Mouse (Mus musculus) small intestine, adult 2 months (tissue): ENCODE measurements at regions not wholly inside any gene's neighbourhood (a gene's known extent, or its start where the extent isn't known, plus 50 kb on each side); places are given as distances from the start of the nearest gene placed in this dataset.

Experiments
- CTCF ChIP-seq: fragments of 200-500 bp; IDR thresholded peaks from 2 replicates; pipeline ENCODE4 v1.5.1; 2012; ENCODE audit warnings: low read depth, mild to moderate bottlenecking, control low read depth, inconsistent platforms, low read length, moderate library complexity, mixed read lengths; ENCODE audit not compliant: insufficient replicate concordance, insufficient read length; ENCODE audit errors: extremely low read depth
- POLR2A ChIP-seq: fragments of 200-500 bp; IDR thresholded peaks from 2 replicates; pipeline ENCODE4 v1.6.1; 2012; ENCODE audit warnings: low read depth, mild to moderate bottlenecking, control low read depth, inconsistent platforms, low read length, moderate library complexity

- TF ChIP-seq POLR2A: no peak
- TF ChIP-seq CTCF: no peak
Observed at GRCm38 (mm10) chr16:84650646-84651045, 84.9 kb downstream of the Mrpl39 start.
